Mouse (Mus musculus): Measurements from ENCODE around the gene Rasgrp4. TPM values are rescaled to one million over a fixed set of nuclear protein-coding genes. Genes with fewer than 3 reads are reported as not detected.
"Not testable (repeated sequence)": the region's sequence is repeated elsewhere in the genome, so short reads cannot be mapped to it uniquely, and the experiment has no call there.

Rasgrp4 gene
- polyA plus RNA-seq, 1 experiment from 2014 or later, result 0.70 TPM

GRCm38 (mm10) chr7:29139237-29139636, 4.6 kb downstream of the Rasgrp4 start:
- H3K27me3 ChIP-seq (ENCODE audit: control insufficient read depth, insufficient read depth, low read length); H3K4me1 ChIP-seq (ENCODE audit: control insufficient read depth, insufficient read depth, low read length); ATAC-seq (ENCODE audit: low FRiP score, low TSS enrichment); H3K4me2 ChIP-seq (ENCODE audit: low read length); H3K9ac ChIP-seq (replicated peaks; ENCODE audit: low read length); H3K9me3 ChIP-seq (ENCODE audit: control insufficient read depth, low read length); H3K4me3 ChIP-seq (replicated peaks; ENCODE audit: low read depth, low read length); DNase-seq; H3K36me3 ChIP-seq (ENCODE audit: control insufficient read depth, insufficient read depth, low read length); H3K27ac ChIP-seq (replicated peaks; ENCODE audit: low read depth, low read length): not testable (repeated sequence)
- 96% methylated on average over 3 of the region's 4 CpGs for WGBS

- no peaks in the 10 kb centered on the region for H3K27me3 ChIP-seq (ENCODE audit: control insufficient read depth, insufficient read depth, low read length)
- H3K9me3 ChIP-seq (ENCODE audit: control insufficient read depth, low read length), result no peaks in the 10 kb centered on the region
- H3K9ac ChIP-seq (replicated peaks; ENCODE audit: low read length), result no peak overlapping the region
- ATAC-seq (ENCODE audit: low FRiP score, low TSS enrichment), result no peak
- DNase-seq, result no peak
- no peaks in the 10 kb centered on the region for H3K36me3 ChIP-seq (ENCODE audit: control insufficient read depth, insufficient read depth, low read length)
- no peak overlapping the region for H3K27ac ChIP-seq (replicated peaks; ENCODE audit: low read depth, low read length)
- no peak overlapping the region for H3K4me3 ChIP-seq (replicated peaks; ENCODE audit: low read depth, low read length)
- H3K4me1 ChIP-seq (ENCODE audit: control insufficient read depth, insufficient read depth, low read length), result no peaks in the 10 kb centered on the region
- no peak overlapping the region for H3K4me2 ChIP-seq (ENCODE audit: low read length)
- WGBS, result 89% methylated on average over 8 of the region's 8 CpGs
Observed at GRCm38 (mm10) chr7:29141416-29141815, 6.8 kb downstream of the Rasgrp4 start.

GRCm38 (mm10) chr7:29144006-29144405, 9.4 kb downstream of the Rasgrp4 start:
- Histone ChIP-seq H3K9ac (replicated peaks; ENCODE audit: low read length) (no peak overlapping the region), H3K4me2 (ENCODE audit: low read length) (no peak overlapping the region), H3K4me3 (replicated peaks; ENCODE audit: low read depth, low read length) (no peak overlapping the region), H3K9me3 (ENCODE audit: control insufficient read depth, low read length) (no peaks in the 10 kb centered on the region), H3K4me1 (ENCODE audit: control insufficient read depth, insufficient read depth, low read length) (no peaks in the 10 kb centered on the region), H3K27ac (replicated peaks; ENCODE audit: low read depth, low read length) (no peak overlapping the region), H3K36me3 (ENCODE audit: control insufficient read depth, insufficient read depth, low read length) (no peaks in the 10 kb centered on the region), H3K27me3 (ENCODE audit: control insufficient read depth, insufficient read depth, low read length) (no peaks in the 10 kb centered on the region)
- WGBS, result 88% methylated on average over 4 of the region's 4 CpGs
- no peak for ATAC-seq (ENCODE audit: low FRiP score, low TSS enrichment)
- no peak for DNase-seq

- no peaks in the 10 kb centered on the region for H3K36me3 ChIP-seq (ENCODE audit: control insufficient read depth, insufficient read depth, low read length)
- no peak overlapping the region for H3K4me2 ChIP-seq (ENCODE audit: low read length)
- H3K9ac ChIP-seq (replicated peaks; ENCODE audit: low read length), result no peak overlapping the region
- H3K4me1 ChIP-seq (ENCODE audit: control insufficient read depth, insufficient read depth, low read length), result no peaks in the 10 kb centered on the region
- H3K4me3 ChIP-seq (replicated peaks; ENCODE audit: low read depth, low read length), result no peak overlapping the region
- no peaks in the 10 kb centered on the region for H3K9me3 ChIP-seq (ENCODE audit: control insufficient read depth, low read length)
- no peak for ATAC-seq (ENCODE audit: low FRiP score, low TSS enrichment)
- no peak overlapping the region for H3K27ac ChIP-seq (replicated peaks; ENCODE audit: low read depth, low read length)
- no peak for DNase-seq
- H3K27me3 ChIP-seq (ENCODE audit: control insufficient read depth, insufficient read depth, low read length), result no peaks in the 10 kb centered on the region
- WGBS, result 88% methylated on average over 7 of the region's 7 CpGs
Observed at GRCm38 (mm10) chr7:29146625-29147367, 12.1 kb downstream of the Rasgrp4 start.

GRCm38 (mm10) chr7:29148771-29149170, 14.1 kb downstream of the Rasgrp4 start:
- no peaks in the 10 kb centered on the region for H3K9me3 ChIP-seq (ENCODE audit: control insufficient read depth, low read length)
- WGBS, result 91% methylated on average over 15 of the region's 15 CpGs
- no peaks in the 10 kb centered on the region for H3K4me1 ChIP-seq (ENCODE audit: control insufficient read depth, insufficient read depth, low read length)
- H3K4me2 ChIP-seq (ENCODE audit: low read length), result no peak overlapping the region
- no peak overlapping the region for H3K27ac ChIP-seq (replicated peaks; ENCODE audit: low read depth, low read length)
- no peak for DNase-seq
- H3K27me3 ChIP-seq (ENCODE audit: control insufficient read depth, insufficient read depth, low read length), result no peaks in the 10 kb centered on the region
- H3K9ac ChIP-seq (replicated peaks; ENCODE audit: low read length), result no peak overlapping the region
- no peak overlapping the region for H3K4me3 ChIP-seq (replicated peaks; ENCODE audit: low read depth, low read length)
- no peaks in the 10 kb centered on the region for H3K36me3 ChIP-seq (ENCODE audit: control insufficient read depth, insufficient read depth, low read length)
- ATAC-seq (ENCODE audit: low FRiP score, low TSS enrichment), result no peak

GRCm38 (mm10) chr7:29151486-29151885, 16.8 kb downstream of the Rasgrp4 start:
- H3K4me3 ChIP-seq (replicated peaks; ENCODE audit: low read depth, low read length), result no peak overlapping the region
- H3K27ac ChIP-seq (replicated peaks; ENCODE audit: low read depth, low read length), result no peak overlapping the region
- no peak for DNase-seq
- no peak overlapping the region for H3K9ac ChIP-seq (replicated peaks; ENCODE audit: low read length)
- H3K36me3 ChIP-seq (ENCODE audit: control insufficient read depth, insufficient read depth, low read length), result no peaks in the 10 kb centered on the region
- no peak overlapping the region for H3K4me2 ChIP-seq (ENCODE audit: low read length)
- no peak for ATAC-seq (ENCODE audit: low FRiP score, low TSS enrichment)
- H3K27me3 ChIP-seq (ENCODE audit: control insufficient read depth, insufficient read depth, low read length), result no peaks in the 10 kb centered on the region
- WGBS, result 68% methylated on average over 10 of the region's 10 CpGs
- 0 out of 2 replicates have a peak, but pooled peaks cover 5% of the 10 kb centered on the region for H3K4me1 ChIP-seq (ENCODE audit: control insufficient read depth, insufficient read depth, low read length)
- no peaks in the 10 kb centered on the region for H3K9me3 ChIP-seq (ENCODE audit: control insufficient read depth, low read length)

- Histone ChIP-seq H3K4me1 (ENCODE audit: control insufficient read depth, insufficient read depth, low read length) (0 out of 2 replicates have a peak, but pooled peaks cover 5% of the 10 kb centered on the region), H3K4me2 (ENCODE audit: low read length) (no peak overlapping the region), H3K9ac (replicated peaks; ENCODE audit: low read length) (no peak overlapping the region), H3K27ac (replicated peaks; ENCODE audit: low read depth, low read length) (no peak overlapping the region), H3K27me3 (ENCODE audit: control insufficient read depth, insufficient read depth, low read length) (no peaks in the 10 kb centered on the region), H3K4me3 (replicated peaks; ENCODE audit: low read depth, low read length) (no peak overlapping the region), H3K9me3 (ENCODE audit: control insufficient read depth, low read length) (no peaks in the 10 kb centered on the region), H3K36me3 (ENCODE audit: control insufficient read depth, insufficient read depth, low read length) (no peaks in the 10 kb centered on the region)
- no peak for DNase-seq
- no peak for ATAC-seq (ENCODE audit: low FRiP score, low TSS enrichment)
- WGBS, result 98% methylated on average over 14 of the region's 14 CpGs
Observed at GRCm38 (mm10) chr7:29154018-29154720, 19.5 kb downstream of the Rasgrp4 start.

- WGBS, result 6% methylated on average over 37 of the region's 37 CpGs
- H3K36me3 ChIP-seq (ENCODE audit: control insufficient read depth, insufficient read depth, low read length), result no peaks in the 10 kb centered on the region
- H3K9me3 ChIP-seq (ENCODE audit: control insufficient read depth, low read length), result no peaks in the 10 kb centered on the region
- peak overlapping the region; percentile 87 for H3K27ac ChIP-seq (replicated peaks; ENCODE audit: low read depth, low read length)
- ATAC-seq (ENCODE audit: low FRiP score, low TSS enrichment) (peak; percentile 92), DNase-seq (peak; percentile 93)
- H3K4me1 ChIP-seq (ENCODE audit: control insufficient read depth, insufficient read depth, low read length), result 0 out of 2 replicates have a peak, but pooled peaks cover 5% of the 10 kb centered on the region
- H3K4me3 ChIP-seq (replicated peaks; ENCODE audit: low read depth, low read length), result peak overlapping the region; percentile 72
- H3K4me2 ChIP-seq (ENCODE audit: low read length), result peak overlapping the region; percentile 92
- H3K27me3 ChIP-seq (ENCODE audit: control insufficient read depth, insufficient read depth, low read length), result no peaks in the 10 kb centered on the region
- H3K9ac ChIP-seq (replicated peaks; ENCODE audit: low read length), result peak overlapping the region; percentile 69
Observed at GRCm38 (mm10) chr7:29155196-29155837, 20.7 kb downstream of the Rasgrp4 start.
